Mouse (Mus musculus): ENCODE measurements at regions not wholly inside any gene's neighbourhood (a gene's known extent, or its start where the extent isn't known, plus 50 kb on each side); places are given as distances from the start of the nearest gene placed in this dataset.

DNA sequence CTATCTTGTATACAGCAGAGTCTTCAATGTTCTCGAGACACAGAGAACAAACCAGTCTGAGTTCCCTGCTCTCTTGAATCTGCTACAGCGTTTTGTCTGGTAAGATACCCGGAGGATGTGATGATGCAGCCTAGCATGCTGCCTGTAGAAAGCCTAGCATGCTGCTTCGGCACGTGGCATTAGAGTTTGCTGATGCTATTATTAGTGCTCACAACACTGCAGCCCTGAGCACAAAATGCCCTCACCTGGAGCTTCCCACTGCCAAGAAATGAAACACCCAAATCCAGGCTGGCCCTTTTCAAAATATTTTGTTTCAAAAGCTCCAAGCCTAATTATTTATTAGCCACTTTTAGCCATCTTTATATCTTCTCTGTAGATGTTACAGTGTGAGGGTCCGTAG, 634.3 kb downstream of the Tox3 start:
- TF ChIP-seq GATA1 (IDR thresholded peaks at IDR 0.05; ENCODE audit: low read length) = no peak
- TF ChIP-seq TAL1 (IDR thresholded peaks at IDR 0.05; ENCODE audit: low read length) = no peak

Measured in erythroblast, embryonic 14.5 days (primary cell).